Mouse (Mus musculus) MEL (cell line): Measurements from ENCODE around the gene Prtn3. TPM values are rescaled to one million over a fixed set of nuclear protein-coding genes. Genes with fewer than 3 reads are reported as not detected.

ENCODE experiments used
- DNase-seq: peaks from one replicate; pipeline ENCODE4 v3.0.0; 2011; ENCODE audit warnings: low read depth, low spot score
- H3K27ac ChIP-seq: 2 replicates; pipeline ENCODE4 v1.5.1; 2012; ENCODE audit warnings: low read depth, mild to moderate bottlenecking, control low read depth, low read length, moderate library complexity; ENCODE audit not compliant: control insufficient read depth
- H3K27me3 ChIP-seq, 2 experiments: fragments of 150-350 bp in 1 of 2; sonication (generic) in 1 of 2; 2 replicates each; pipeline ENCODE4 v1.6.1; 2012; ENCODE audit warnings: low read length in 2 of 2, mild to moderate bottlenecking in 2 of 2, improper control_type of control experiment in 1 of 2, moderate library complexity in 1 of 2; ENCODE audit not compliant: insufficient read depth in 2 of 2, control insufficient read depth in 1 of 2
- H3K36me3 ChIP-seq, 2 experiments: 2 replicates each; pipeline ENCODE4 v1.6.1; 2012 to 2014; ENCODE audit warnings: low read length in 2 of 2, improper control_type of control experiment in 1 of 2, inconsistent platforms in 1 of 2, mild to moderate bottlenecking in 1 of 2; ENCODE audit not compliant: insufficient read depth in 2 of 2, control insufficient read depth in 1 of 2
- H3K4me1 ChIP-seq, 2 experiments: fragments of 150-350 bp in 1 of 2; sonication (generic) in 1 of 2; 2 replicates each; pipeline ENCODE4 v1.6.1; 2012; ENCODE audit warnings: low read length in 2 of 2, improper control_type of control experiment in 1 of 2, mild to moderate bottlenecking in 1 of 2; ENCODE audit not compliant: insufficient read depth in 2 of 2, control insufficient read depth in 1 of 2
- H3K4me3 ChIP-seq, 2 experiments: fragments of 150-350 bp in 1 of 2; sonication (generic) in 1 of 2; 2 replicates each; pipeline ENCODE4 v1.5.1; 2012; ENCODE audit warnings: low read depth in 2 of 2, low read length in 2 of 2, mild to moderate bottlenecking in 2 of 2, moderate library complexity in 2 of 2, control low read depth in 1 of 2, improper control_type of control experiment in 1 of 2; ENCODE audit not compliant: control insufficient read depth in 1 of 2, insufficient read depth in 1 of 2
- H3K79me2 ChIP-seq: 2 replicates; pipeline ENCODE4 v1.6.1; 2012; ENCODE audit warnings: mild to moderate bottlenecking, low read length, moderate library complexity; ENCODE audit not compliant: control insufficient read depth, poor library complexity, insufficient read depth
- H3K9ac ChIP-seq: 2 replicates; pipeline ENCODE4 v1.6.1; 2012; ENCODE audit warnings: low read depth, mild to moderate bottlenecking, control low read depth, low read length, moderate library complexity; ENCODE audit not compliant: control insufficient read depth, poor library complexity, severe bottlenecking
- H3K9me3 ChIP-seq: fragments of 150-350 bp; sonication (generic); replicated peaks from 2 replicates; pipeline ENCODE4 v1.6.1; 2012; ENCODE audit warnings: mild to moderate bottlenecking, low read length, improper control_type of control experiment, moderate library complexity; ENCODE audit not compliant: insufficient read depth
- CHD2 ChIP-seq: IDR thresholded peaks from 2 replicates; pipeline ENCODE4 v1.6.1; 2011; ENCODE audit warnings: low read length, improper control_type of control experiment
- ELF1 ChIP-seq: IDR thresholded peaks from 2 replicates; pipeline ENCODE4 v1.6.1; 2014; ENCODE audit warnings: low read depth, mild to moderate bottlenecking, inconsistent platforms, low read length, improper control_type of control experiment, moderate library complexity
- GABPA ChIP-seq: IDR thresholded peaks from 2 replicates; pipeline ENCODE4 v1.6.1; 2012; ENCODE audit warnings: low read depth, mild to moderate bottlenecking, inconsistent platforms, low read length, improper control_type of control experiment, moderate library complexity
- GATA1 ChIP-seq: IDR thresholded peaks from 2 replicates; pipeline ENCODE4 v1.6.1; 2011; ENCODE audit warnings: low read depth, low read length, improper control_type of control experiment
- KAT2A ChIP-seq: conservative IDR thresholded peaks from 2 replicates; pipeline ENCODE4 v1.6.1; 2012; ENCODE audit warnings: low read depth, low read length, improper control_type of control experiment, inconsistent platforms
- MAFK ChIP-seq: IDR thresholded peaks from 2 replicates; pipeline ENCODE4 v1.6.1; 2011; ENCODE audit warnings: low read depth, mild to moderate bottlenecking, low read length, improper control_type of control experiment, borderline replicate concordance
- MEF2A ChIP-seq: IDR thresholded peaks from 2 replicates; pipeline ENCODE4 v1.6.1; 2014; ENCODE audit warnings: low read depth, mild to moderate bottlenecking, inconsistent platforms, low read length, improper control_type of control experiment; ENCODE audit not compliant: poor library complexity, insufficient replicate concordance, severe bottlenecking; ENCODE audit errors: extremely low read depth
- MYB ChIP-seq: IDR thresholded peaks from 2 replicates; pipeline ENCODE4 v1.6.1; 2011; ENCODE audit warnings: mild to moderate bottlenecking, low read depth, low read length, improper control_type of control experiment
- NRF1 ChIP-seq: IDR thresholded peaks from 2 replicates; pipeline ENCODE4 v1.6.1; 2014; ENCODE audit warnings: low read depth, mild to moderate bottlenecking, inconsistent platforms, low read length, improper control_type of control experiment, moderate library complexity; ENCODE audit not compliant: poor library complexity, insufficient read depth, severe bottlenecking
- POLR2AphosphoS5 ChIP-seq: IDR thresholded peaks from 2 replicates; pipeline ENCODE4 v1.6.1; 2012; ENCODE audit warnings: low read depth, borderline replicate concordance, mild to moderate bottlenecking, inconsistent platforms, low read length, moderate library complexity, mixed read lengths
- RAD21 ChIP-seq: IDR thresholded peaks from 2 replicates; pipeline ENCODE4 v1.6.1; 2011; ENCODE audit warnings: mild to moderate bottlenecking, low read depth, low read length, improper control_type of control experiment
- RCOR1 ChIP-seq: IDR thresholded peaks from 2 replicates; pipeline ENCODE4 v1.6.1; 2012; ENCODE audit warnings: low read depth, mild to moderate bottlenecking, inconsistent platforms, low read length, improper control_type of control experiment
- SIN3A ChIP-seq: IDR thresholded peaks from 2 replicates; pipeline ENCODE4 v1.6.1; 2012; ENCODE audit warnings: low read length, improper control_type of control experiment, inconsistent platforms
- SMC3 ChIP-seq: IDR thresholded peaks from 2 replicates; pipeline ENCODE4 v1.6.1; 2011; ENCODE audit warnings: low read depth, low read length, improper control_type of control experiment
- TBP ChIP-seq: IDR thresholded peaks from 2 replicates; pipeline ENCODE4 v1.8.0; 2011; ENCODE audit warnings: low read depth, low read length, improper control_type of control experiment
- TCF12 ChIP-seq: IDR thresholded peaks from 2 replicates; pipeline ENCODE4 v1.6.1; 2014; ENCODE audit warnings: low read depth, mild to moderate bottlenecking, inconsistent platforms, low read length, improper control_type of control experiment, moderate library complexity
- UBTF ChIP-seq: IDR thresholded peaks from 2 replicates; pipeline ENCODE4 v1.6.1; 2012; ENCODE audit warnings: low read depth, mild to moderate bottlenecking, inconsistent platforms, low read length, improper control_type of control experiment, moderate library complexity, borderline replicate concordance; ENCODE audit not compliant: insufficient read depth
- USF2 ChIP-seq, 2 experiments: IDR thresholded peaks; 2 replicates each; pipeline ENCODE4 v1.6.1; 2011 to 2012; ENCODE audit warnings: improper control_type of control experiment in 2 of 2, low read length in 2 of 2, borderline replicate concordance in 1 of 2, inconsistent platforms in 1 of 2, low read depth in 1 of 2, mild to moderate bottlenecking in 1 of 2; ENCODE audit not compliant: insufficient read depth in 1 of 2
- ZC3H11A ChIP-seq: IDR thresholded peaks from 2 replicates; pipeline ENCODE4 v1.6.1; 2012; ENCODE audit warnings: low read depth, mild to moderate bottlenecking, inconsistent platforms, low read length, improper control_type of control experiment
- polyA plus RNA-seq, 2 experiments: library from polyadenylated mRNA; stranded (reverse) in 1 of 2; unstranded in 1 of 2; fragments of >175 nt in 1 of 2; fragments of >200 nt in 1 of 2; gene quantifications; 2 replicates each; pipeline versions ENCODE4 v1.2.1 to v1.2.4; 2012; ENCODE audit warnings: low replicate concordance in 2 of 2, low read depth in 1 of 2; ENCODE audit not compliant: insufficient read length in 2 of 2, insufficient read depth in 1 of 2, missing spikeins in 1 of 2
- total RNA-seq: library from RNA; depleted of rRNA; stranded (reverse); fragments of 300-350 nt; gene quantifications from 2 replicates; pipeline ENCODE4 v1.2.3, GENCODE M21; 2012

Prtn3 gene
- total and polyA plus RNA-seq, 3 experiments, result 11.2 to 31.5 TPM; not detected in 1

DNA sequence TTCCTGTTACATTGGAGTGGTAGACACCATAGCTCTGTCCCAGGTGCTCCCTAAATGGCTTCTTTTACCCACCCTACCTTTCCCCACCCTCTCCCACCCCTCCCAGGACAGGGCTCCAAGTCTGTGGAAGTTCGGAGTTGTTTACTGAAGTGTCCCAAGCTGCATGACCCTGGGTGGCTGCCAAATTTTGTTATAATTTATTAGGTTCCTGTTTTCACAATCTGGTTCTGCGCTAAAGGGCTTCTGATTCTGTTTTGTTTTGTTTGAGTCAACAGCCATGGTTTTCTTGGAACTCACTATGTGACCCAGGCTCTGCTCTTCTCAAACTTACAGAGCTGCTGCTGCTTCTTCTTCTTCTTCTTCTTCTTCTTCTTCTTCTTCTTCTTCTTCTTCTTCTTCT, 15.1 kb downstream of the Prtn3 start:
- Histone ChIP-seq H3K4me1 (peaks cover 0 to 2% of the 10 kb centered on the region in 2 experiments; a peak in 1 of 4 replicates), H3K36me3 (no peaks in the 10 kb centered on the region), H3K27me3 (no peaks in the 10 kb centered on the region), H3K79me2 (no peaks in the 10 kb centered on the region), H3K9ac (no peak overlapping the region), H3K4me3 (no peak overlapping the region), H3K9me3 (no peaks in the 10 kb centered on the region), H3K27ac (no peak overlapping the region)
- TF ChIP-seq RCOR1, result peak; percentile 82
- no peak for TF ChIP-seq ELF1
- DNase-seq, result peak; percentile 87

DNA sequence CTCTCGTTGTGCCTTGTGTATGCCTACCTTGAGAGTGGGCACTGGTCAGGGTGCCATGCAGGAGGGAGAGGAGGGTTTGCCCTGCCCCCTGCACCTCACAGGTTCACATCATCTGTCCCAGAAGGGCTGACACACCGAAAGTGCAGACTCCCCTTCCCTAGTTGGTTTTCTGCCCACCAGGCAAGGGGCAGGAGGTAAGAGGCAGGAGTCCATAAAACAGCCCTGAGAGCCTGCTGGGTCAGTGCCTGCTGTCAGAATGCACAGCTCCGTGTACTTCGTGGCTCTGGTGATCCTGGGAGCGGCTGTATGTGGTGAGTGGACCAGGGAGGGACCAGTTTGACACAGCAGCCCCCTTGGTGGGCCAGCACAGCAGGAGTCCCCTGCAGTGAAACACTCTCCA, 16.4 kb downstream of the Prtn3 start, which contains the start of gene Cfd:
TSS of gene Cfd (plus strand) at position 184 of the 400 bp plus-strand sequence.
- Histone ChIP-seq H3K9ac (no peak within 1 kb of the TSS), H3K27ac (no peak within 1 kb of the TSS), H3K9me3 (no peaks in the 10 kb centered on the region), H3K79me2 (no peaks in the 10 kb centered on the region), H3K36me3 (no peaks in the 10 kb centered on the region), H3K4me3 (no peak within 1 kb of the TSS), H3K4me1 (no peaks in the 10 kb centered on the region; a peak in 1 of 4 replicates), H3K27me3 (no peaks in the 10 kb centered on the region)
- no peak for DNase-seq
- TF ChIP-seq POLR2AphosphoS5, result no peak
- TF ChIP-seq MEF2A, result no peak
- TF ChIP-seq GABPA, result no peak
- no peak for TF ChIP-seq TCF12
- TF ChIP-seq MYB, result no peak
- TF ChIP-seq ZC3H11A, result no peak
- no peak for TF ChIP-seq KAT2A
- no peak for TF ChIP-seq RAD21
- TF ChIP-seq SMC3, result no peak
- no peak for TF ChIP-seq SIN3A
- no peak for TF ChIP-seq CHD2
- no peak for TF ChIP-seq GATA1
- TF ChIP-seq UBTF, result no peak
- no peak for TF ChIP-seq MAFK
- TF ChIP-seq NRF1, result no peak
- TF ChIP-seq USF2 (IDR thresholded peaks at IDR 0.05; ENCODE audit: borderline replicate concordance in 1 of 2, insufficient read depth in 1 of 2, low read depth in 1 of 2, low read length in 2 of 2), result no peak
- TF ChIP-seq TBP, result no peak
